Mouse (Mus musculus) brain, embryonic 14.5 days (tissue): ENCODE data around the gene Slc6a11.

ENCODE experiments used
- CTCF ChIP-seq: fragments of 200-500 bp; IDR thresholded peaks from 2 replicates; pipeline ENCODE4 v1.5.1; 2012; ENCODE audit warnings: inconsistent platforms, mild to moderate bottlenecking, moderate library complexity, borderline replicate concordance; ENCODE audit not compliant: insufficient read depth, insufficient read length; ENCODE audit errors: extremely low read depth
- POLR2A ChIP-seq: fragments of 200-500 bp; IDR thresholded peaks from 2 replicates; pipeline ENCODE4 v1.6.1; 2012; ENCODE audit warnings: mild to moderate bottlenecking, inconsistent platforms, borderline replicate concordance; ENCODE audit not compliant: poor library complexity, insufficient read depth, insufficient read length, severe bottlenecking; ENCODE audit errors: extremely low read depth

GRCm38 (mm10) chr6:114101923-114102322, 29.1 kb upstream of the Slc6a11 start:
- TF ChIP-seq CTCF (no peak), POLR2A (no peak)
